Mouse (Mus musculus): ENCODE results near the gene Hacd4. TPM values are rescaled to one million over a fixed set of nuclear protein-coding genes. Genes with fewer than 3 reads are reported as not detected.

Hacd4 gene
- polyA plus RNA-seq (2015; fragmentation: Nextera tagmentation; extraction: Ambion mirVana): 2.8 and 3.9 TPM in 2 replicates

GRCm38 (mm10) chr4:88438326-88438989 lies at the start of gene Hacd4:
Gene Hacd4 (minus strand): TSS chr4:88438928.
- Histone ChIP-seq H3K27me3 (replicated peaks; ENCODE audit: control insufficient read depth, insufficient read depth, low read length) (no peaks in the 10 kb centered on the region), H3K4me1 (replicated peaks; ENCODE audit: control insufficient read depth, insufficient read depth, low read length) (peaks cover 9% of the 10 kb centered on the region), H3K27ac (ENCODE audit: low read length) (no peak within 1 kb of the TSS), H3K4me3 (replicated peaks; ENCODE audit: low read length) (peak within 1 kb of the TSS; percentile 36), H3K9me3 (ENCODE audit: control insufficient read depth, low read length) (no peaks in the 10 kb centered on the region), H3K36me3 (ENCODE audit: control insufficient read depth, insufficient read depth) (no peaks in the 10 kb centered on the region), H3K4me2 (ENCODE audit: low read length) (peak within 1 kb of the TSS; percentile 56), H3K9ac (replicated peaks; ENCODE audit: low read depth, low read length) (peak within 1 kb of the TSS; percentile 51)
- WGBS: 7% methylated on average over 14 of the region's 14 CpGs
- peak; percentile 89 for ATAC-seq

GRCm38 (mm10) chr4:88488107-88488506 lies 49.4 kb upstream of the Hacd4 start:
- Histone ChIP-seq H3K9me3 (ENCODE audit: control insufficient read depth, low read length) (no peaks in the 10 kb centered on the region), H3K27ac (ENCODE audit: low read length) (no peak overlapping the region), H3K4me1 (replicated peaks; ENCODE audit: control insufficient read depth, insufficient read depth, low read length) (no peaks in the 10 kb centered on the region), H3K9ac (replicated peaks; ENCODE audit: low read depth, low read length) (no peak overlapping the region), H3K4me3 (replicated peaks; ENCODE audit: low read length) (no peak overlapping the region), H3K36me3 (ENCODE audit: control insufficient read depth, insufficient read depth) (no peaks in the 10 kb centered on the region), H3K27me3 (replicated peaks; ENCODE audit: control insufficient read depth, insufficient read depth, low read length) (no peaks in the 10 kb centered on the region), H3K4me2 (ENCODE audit: low read length) (no peak overlapping the region)
- WGBS: 83% methylated on average over 3 of the region's 3 CpGs
- ATAC-seq: no peak

- H3K9ac ChIP-seq (replicated peaks; ENCODE audit: low read depth, low read length): no peak overlapping the region
- no peak for ATAC-seq
- no peak overlapping the region for H3K4me2 ChIP-seq (ENCODE audit: low read length)
- no peaks in the 10 kb centered on the region for H3K9me3 ChIP-seq (ENCODE audit: control insufficient read depth, low read length)
- 0 out of 2 replicates have a peak, but pooled peaks cover 4% of the 10 kb centered on the region for H3K4me1 ChIP-seq (replicated peaks; ENCODE audit: control insufficient read depth, insufficient read depth, low read length)
- WGBS: 83% methylated on average over 6 of the region's 6 CpGs
- H3K27ac ChIP-seq (ENCODE audit: low read length): no peak overlapping the region
- H3K27me3 ChIP-seq (replicated peaks; ENCODE audit: control insufficient read depth, insufficient read depth, low read length): no peaks in the 10 kb centered on the region
- no peaks in the 10 kb centered on the region for H3K36me3 ChIP-seq (ENCODE audit: control insufficient read depth, insufficient read depth)
- no peak overlapping the region for H3K4me3 ChIP-seq (replicated peaks; ENCODE audit: low read length)
Observed at GRCm38 (mm10) chr4:88480130-88480529, 41.4 kb upstream of the Hacd4 start.

- no peak for ATAC-seq
- WGBS: 68% methylated on average over 9 of the region's 9 CpGs
- Histone ChIP-seq H3K27ac (ENCODE audit: low read length) (no peak overlapping the region), H3K4me3 (replicated peaks; ENCODE audit: low read length) (no peak overlapping the region), H3K36me3 (ENCODE audit: control insufficient read depth, insufficient read depth) (no peaks in the 10 kb centered on the region), H3K4me1 (replicated peaks; ENCODE audit: control insufficient read depth, insufficient read depth, low read length) (0 out of 2 replicates have a peak, but pooled peaks cover 4% of the 10 kb centered on the region), H3K4me2 (ENCODE audit: low read length) (no peak overlapping the region), H3K27me3 (replicated peaks; ENCODE audit: control insufficient read depth, insufficient read depth, low read length) (no peaks in the 10 kb centered on the region), H3K9ac (replicated peaks; ENCODE audit: low read depth, low read length) (no peak overlapping the region), H3K9me3 (ENCODE audit: control insufficient read depth, low read length) (no peaks in the 10 kb centered on the region)
Observed at GRCm38 (mm10) chr4:88478809-88479186, 40.1 kb upstream of the Hacd4 start.

GRCm38 (mm10) chr4:88478177-88478808 lies 39.6 kb upstream of the Hacd4 start:
- no peak for ATAC-seq
- Histone ChIP-seq H3K9ac (replicated peaks; ENCODE audit: low read depth, low read length) (no peak overlapping the region), H3K4me1 (replicated peaks; ENCODE audit: control insufficient read depth, insufficient read depth, low read length) (0 out of 2 replicates have a peak, but pooled peaks cover 4% of the 10 kb centered on the region), H3K4me3 (replicated peaks; ENCODE audit: low read length) (no peak overlapping the region), H3K36me3 (ENCODE audit: control insufficient read depth, insufficient read depth) (no peaks in the 10 kb centered on the region), H3K9me3 (ENCODE audit: control insufficient read depth, low read length) (no peaks in the 10 kb centered on the region), H3K4me2 (ENCODE audit: low read length) (no peak overlapping the region), H3K27ac (ENCODE audit: low read length) (no peak overlapping the region), H3K27me3 (replicated peaks; ENCODE audit: control insufficient read depth, insufficient read depth, low read length) (no peaks in the 10 kb centered on the region)
- WGBS: 87% methylated on average over 4 of the region's 4 CpGs

- no peaks in the 10 kb centered on the region for H3K9me3 ChIP-seq (ENCODE audit: control insufficient read depth, low read length)
- H3K4me2 ChIP-seq (ENCODE audit: low read length): no peak overlapping the region
- no peak for ATAC-seq
- H3K4me3 ChIP-seq (replicated peaks; ENCODE audit: low read length): no peak overlapping the region
- no peak overlapping the region for H3K27ac ChIP-seq (ENCODE audit: low read length)
- no peak overlapping the region for H3K9ac ChIP-seq (replicated peaks; ENCODE audit: low read depth, low read length)
- H3K36me3 ChIP-seq (ENCODE audit: control insufficient read depth, insufficient read depth): no peaks in the 10 kb centered on the region
- 66% methylated on average over 4 of the region's 4 CpGs for WGBS
- no peaks in the 10 kb centered on the region for H3K27me3 ChIP-seq (replicated peaks; ENCODE audit: control insufficient read depth, insufficient read depth, low read length)
- 0 out of 2 replicates have a peak, but pooled peaks cover 4% of the 10 kb centered on the region for H3K4me1 ChIP-seq (replicated peaks; ENCODE audit: control insufficient read depth, insufficient read depth, low read length)
Observed at GRCm38 (mm10) chr4:88476511-88477210, 37.9 kb upstream of the Hacd4 start.

GRCm38 (mm10) chr4:88476084-88476483 lies 37.4 kb upstream of the Hacd4 start:
- Histone ChIP-seq H3K4me1 (replicated peaks; ENCODE audit: control insufficient read depth, insufficient read depth, low read length) (0 out of 2 replicates have a peak, but pooled peaks cover 4% of the 10 kb centered on the region), H3K27ac (ENCODE audit: low read length) (no peak overlapping the region), H3K4me2 (ENCODE audit: low read length) (no peak overlapping the region), H3K9me3 (ENCODE audit: control insufficient read depth, low read length) (no peaks in the 10 kb centered on the region), H3K9ac (replicated peaks; ENCODE audit: low read depth, low read length) (no peak overlapping the region), H3K4me3 (replicated peaks; ENCODE audit: low read length) (no peak overlapping the region), H3K36me3 (ENCODE audit: control insufficient read depth, insufficient read depth) (no peaks in the 10 kb centered on the region), H3K27me3 (replicated peaks; ENCODE audit: control insufficient read depth, insufficient read depth, low read length) (no peaks in the 10 kb centered on the region)
- WGBS: 94% methylated on average over 3 of the region's 3 CpGs
- no peak for ATAC-seq

GRCm38 (mm10) chr4:88471528-88471927 lies 32.8 kb upstream of the Hacd4 start:
- no peak for ATAC-seq
- 81% methylated on average over 2 of the region's 2 CpGs for WGBS

GRCm38 (mm10) chr4:88464574-88464973 lies 25.8 kb upstream of the Hacd4 start:
- Histone ChIP-seq H3K36me3 (ENCODE audit: control insufficient read depth, insufficient read depth) (no peaks in the 10 kb centered on the region), H3K4me3 (replicated peaks; ENCODE audit: low read length) (no peak overlapping the region), H3K27ac (ENCODE audit: low read length) (no peak overlapping the region), H3K9ac (replicated peaks; ENCODE audit: low read depth, low read length) (no peak overlapping the region), H3K4me1 (replicated peaks; ENCODE audit: control insufficient read depth, insufficient read depth, low read length) (no peaks in the 10 kb centered on the region), H3K27me3 (replicated peaks; ENCODE audit: control insufficient read depth, insufficient read depth, low read length) (no peaks in the 10 kb centered on the region), H3K9me3 (ENCODE audit: control insufficient read depth, low read length) (no peaks in the 10 kb centered on the region), H3K4me2 (ENCODE audit: low read length) (no peak overlapping the region)
- no peak for ATAC-seq
- 81% methylated on average over 4 of the region's 4 CpGs for WGBS

More at GRCm38 (mm10) chr4:88471528-88471927, 32.8 kb upstream of the Hacd4 start:
- Histone ChIP-seq H3K9ac (replicated peaks; ENCODE audit: low read depth, low read length) (no peak overlapping the region), H3K36me3 (ENCODE audit: control insufficient read depth, insufficient read depth) (no peaks in the 10 kb centered on the region), H3K4me3 (replicated peaks; ENCODE audit: low read length) (no peak overlapping the region), H3K4me2 (ENCODE audit: low read length) (no peak overlapping the region), H3K4me1 (replicated peaks; ENCODE audit: control insufficient read depth, insufficient read depth, low read length) (no peaks in the 10 kb centered on the region), H3K27ac (ENCODE audit: low read length) (no peak overlapping the region), H3K27me3 (replicated peaks; ENCODE audit: control insufficient read depth, insufficient read depth, low read length) (no peaks in the 10 kb centered on the region), H3K9me3 (ENCODE audit: control insufficient read depth, low read length) (no peaks in the 10 kb centered on the region)
